Mouse (Mus musculus) MEL (cell line): ENCODE measurements at regions not wholly inside any gene's neighbourhood (a gene's known extent, or its start where the extent isn't known, plus 50 kb on each side); places are given as distances from the start of the nearest gene placed in this dataset.

Experiments
- DNase-seq: peaks from one replicate; pipeline ENCODE4 v3.0.0; 2011; ENCODE audit warnings: low read depth, low spot score
- H3K27ac ChIP-seq: 2 replicates; pipeline ENCODE4 v1.5.1; 2012; ENCODE audit warnings: low read depth, mild to moderate bottlenecking, control low read depth, low read length, moderate library complexity; ENCODE audit not compliant: control insufficient read depth
- H3K27me3 ChIP-seq, 2 experiments: fragments of 150-350 bp in 1 of 2; sonication (generic) in 1 of 2; 2 replicates each; pipeline ENCODE4 v1.6.1; 2012; ENCODE audit warnings: low read length in 2 of 2, mild to moderate bottlenecking in 2 of 2, improper control_type of control experiment in 1 of 2, moderate library complexity in 1 of 2; ENCODE audit not compliant: insufficient read depth in 2 of 2, control insufficient read depth in 1 of 2
- H3K36me3 ChIP-seq, 2 experiments: 2 replicates each; pipeline ENCODE4 v1.6.1; 2012 to 2014; ENCODE audit warnings: low read length in 2 of 2, improper control_type of control experiment in 1 of 2, inconsistent platforms in 1 of 2, mild to moderate bottlenecking in 1 of 2; ENCODE audit not compliant: insufficient read depth in 2 of 2, control insufficient read depth in 1 of 2
- H3K4me1 ChIP-seq, 2 experiments: fragments of 150-350 bp in 1 of 2; sonication (generic) in 1 of 2; 2 replicates each; pipeline ENCODE4 v1.6.1; 2012; ENCODE audit warnings: low read length in 2 of 2, improper control_type of control experiment in 1 of 2, mild to moderate bottlenecking in 1 of 2; ENCODE audit not compliant: insufficient read depth in 2 of 2, control insufficient read depth in 1 of 2
- H3K4me3 ChIP-seq, 2 experiments: fragments of 150-350 bp in 1 of 2; sonication (generic) in 1 of 2; 2 replicates each; pipeline ENCODE4 v1.5.1; 2012; ENCODE audit warnings: low read depth in 2 of 2, low read length in 2 of 2, mild to moderate bottlenecking in 2 of 2, moderate library complexity in 2 of 2, control low read depth in 1 of 2, improper control_type of control experiment in 1 of 2; ENCODE audit not compliant: control insufficient read depth in 1 of 2, insufficient read depth in 1 of 2
- H3K79me2 ChIP-seq: 2 replicates; pipeline ENCODE4 v1.6.1; 2012; ENCODE audit warnings: mild to moderate bottlenecking, low read length, moderate library complexity; ENCODE audit not compliant: control insufficient read depth, poor library complexity, insufficient read depth
- H3K9ac ChIP-seq: 2 replicates; pipeline ENCODE4 v1.6.1; 2012; ENCODE audit warnings: low read depth, mild to moderate bottlenecking, control low read depth, low read length, moderate library complexity; ENCODE audit not compliant: control insufficient read depth, poor library complexity, severe bottlenecking
- H3K9me3 ChIP-seq: fragments of 150-350 bp; sonication (generic); replicated peaks from 2 replicates; pipeline ENCODE4 v1.6.1; 2012; ENCODE audit warnings: mild to moderate bottlenecking, low read length, improper control_type of control experiment, moderate library complexity; ENCODE audit not compliant: insufficient read depth
- BHLHE40 ChIP-seq: IDR thresholded peaks from 2 replicates; pipeline ENCODE4 v1.6.1; 2012; ENCODE audit warnings: low read depth, mild to moderate bottlenecking, inconsistent platforms, low read length, improper control_type of control experiment, borderline replicate concordance
- CHD1 ChIP-seq: IDR thresholded peaks from 2 replicates; pipeline ENCODE4 v1.6.1; 2012; ENCODE audit warnings: low read depth, mild to moderate bottlenecking, inconsistent platforms, low read length, improper control_type of control experiment
- CHD2 ChIP-seq: IDR thresholded peaks from 2 replicates; pipeline ENCODE4 v1.6.1; 2011; ENCODE audit warnings: low read length, improper control_type of control experiment
- CTCF ChIP-seq, 3 experiments: IDR thresholded peaks in 2 of 3; conservative IDR thresholded peaks in 1 of 3; 2 replicates each; pipeline ENCODE4 v1.5.1; 2011 to 2012; ENCODE audit warnings: low read length in 3 of 3, low read depth in 2 of 3, mild to moderate bottlenecking in 2 of 3, improper control_type of control experiment in 1 of 3, inconsistent platforms in 1 of 3, mixed read lengths in 1 of 3, moderate library complexity in 1 of 3; ENCODE audit not compliant: control insufficient read depth in 1 of 3, insufficient read depth in 1 of 3, poor library complexity in 1 of 3, severe bottlenecking in 1 of 3
- E2F4 ChIP-seq: IDR thresholded peaks from 2 replicates; pipeline ENCODE4 v1.6.1; 2011; ENCODE audit warnings: low read depth, low read length, improper control_type of control experiment, borderline replicate concordance
- ETS1 ChIP-seq: IDR thresholded peaks from 2 replicates; pipeline ENCODE4 v1.6.1; 2012; ENCODE audit warnings: low read depth, mild to moderate bottlenecking, inconsistent platforms, low read length, improper control_type of control experiment, moderate library complexity
- GATA1 ChIP-seq: IDR thresholded peaks from 2 replicates; pipeline ENCODE4 v1.6.1; 2011; ENCODE audit warnings: low read depth, low read length, improper control_type of control experiment
- JUND ChIP-seq: IDR thresholded peaks from 2 replicates; pipeline ENCODE4 v1.6.1; 2011; ENCODE audit warnings: low read depth, mild to moderate bottlenecking, improper control_type of control experiment, low read length
- KAT2A ChIP-seq: conservative IDR thresholded peaks from 2 replicates; pipeline ENCODE4 v1.6.1; 2012; ENCODE audit warnings: low read depth, low read length, improper control_type of control experiment, inconsistent platforms
- MAX ChIP-seq: IDR thresholded peaks from 2 replicates; pipeline ENCODE4 v1.6.1; 2011; ENCODE audit warnings: low read length, improper control_type of control experiment
- MAZ ChIP-seq: IDR thresholded peaks from 2 replicates; pipeline ENCODE4 v1.6.1; 2012; ENCODE audit warnings: low read depth, mild to moderate bottlenecking, inconsistent platforms, low read length, improper control_type of control experiment
- MXI1 ChIP-seq: IDR thresholded peaks from 2 replicates; pipeline ENCODE4 v1.6.1; 2011; ENCODE audit warnings: mild to moderate bottlenecking, low read depth, low read length, improper control_type of control experiment
- MYB ChIP-seq: IDR thresholded peaks from 2 replicates; pipeline ENCODE4 v1.6.1; 2011; ENCODE audit warnings: mild to moderate bottlenecking, low read depth, low read length, improper control_type of control experiment
- MYC ChIP-seq: IDR thresholded peaks from 2 replicates; pipeline ENCODE4 v1.6.1; 2011; ENCODE audit warnings: low read depth, mild to moderate bottlenecking, low read length, improper control_type of control experiment, moderate library complexity
- NELFE ChIP-seq: IDR thresholded peaks from 2 replicates; pipeline ENCODE4 v1.6.1; 2011; ENCODE audit warnings: low read depth, low read length, improper control_type of control experiment
- POLR2AphosphoS2 ChIP-seq: IDR thresholded peaks from 2 replicates; pipeline ENCODE4 v1.6.1; 2011; ENCODE audit warnings: low read length, improper control_type of control experiment
- POLR2AphosphoS5 ChIP-seq: IDR thresholded peaks from 2 replicates; pipeline ENCODE4 v1.6.1; 2012; ENCODE audit warnings: low read depth, borderline replicate concordance, mild to moderate bottlenecking, inconsistent platforms, low read length, moderate library complexity, mixed read lengths
- RCOR1 ChIP-seq: IDR thresholded peaks from 2 replicates; pipeline ENCODE4 v1.6.1; 2012; ENCODE audit warnings: low read depth, mild to moderate bottlenecking, inconsistent platforms, low read length, improper control_type of control experiment
- TAL1 ChIP-seq: IDR thresholded peaks from 2 replicates; pipeline ENCODE4 v1.6.1; 2012; ENCODE audit warnings: mild to moderate bottlenecking, inconsistent platforms, low read length, moderate library complexity, mixed read lengths
- TBP ChIP-seq: IDR thresholded peaks from 2 replicates; pipeline ENCODE4 v1.8.0; 2011; ENCODE audit warnings: low read depth, low read length, improper control_type of control experiment
- TCF12 ChIP-seq: IDR thresholded peaks from 2 replicates; pipeline ENCODE4 v1.6.1; 2014; ENCODE audit warnings: low read depth, mild to moderate bottlenecking, inconsistent platforms, low read length, improper control_type of control experiment, moderate library complexity
- USF1 ChIP-seq: IDR thresholded peaks from 2 replicates; pipeline ENCODE4 v1.6.1; 2014; ENCODE audit warnings: low read depth, mild to moderate bottlenecking, inconsistent platforms, low read length, improper control_type of control experiment, moderate library complexity
- USF2 ChIP-seq, 2 experiments: IDR thresholded peaks; 2 replicates each; pipeline ENCODE4 v1.6.1; 2011 to 2012; ENCODE audit warnings: improper control_type of control experiment in 2 of 2, low read length in 2 of 2, borderline replicate concordance in 1 of 2, inconsistent platforms in 1 of 2, low read depth in 1 of 2, mild to moderate bottlenecking in 1 of 2; ENCODE audit not compliant: insufficient read depth in 1 of 2
- ZC3H11A ChIP-seq: IDR thresholded peaks from 2 replicates; pipeline ENCODE4 v1.6.1; 2012; ENCODE audit warnings: low read depth, mild to moderate bottlenecking, inconsistent platforms, low read length, improper control_type of control experiment
- ZKSCAN1 ChIP-seq: IDR thresholded peaks from 2 replicates; pipeline ENCODE4 v1.6.1; 2012; ENCODE audit warnings: low read depth, mild to moderate bottlenecking, inconsistent platforms, low read length, improper control_type of control experiment, moderate library complexity
- ZMIZ1 ChIP-seq: IDR thresholded peaks from 2 replicates; pipeline ENCODE4 v1.6.1; 2012; ENCODE audit warnings: low read depth, mild to moderate bottlenecking, inconsistent platforms, low read length, improper control_type of control experiment, moderate library complexity
- ZNF384 ChIP-seq: IDR thresholded peaks from 2 replicates; pipeline ENCODE4 v1.6.1; 2012; ENCODE audit warnings: low read depth, mild to moderate bottlenecking, inconsistent platforms, low read length, improper control_type of control experiment

DNA sequence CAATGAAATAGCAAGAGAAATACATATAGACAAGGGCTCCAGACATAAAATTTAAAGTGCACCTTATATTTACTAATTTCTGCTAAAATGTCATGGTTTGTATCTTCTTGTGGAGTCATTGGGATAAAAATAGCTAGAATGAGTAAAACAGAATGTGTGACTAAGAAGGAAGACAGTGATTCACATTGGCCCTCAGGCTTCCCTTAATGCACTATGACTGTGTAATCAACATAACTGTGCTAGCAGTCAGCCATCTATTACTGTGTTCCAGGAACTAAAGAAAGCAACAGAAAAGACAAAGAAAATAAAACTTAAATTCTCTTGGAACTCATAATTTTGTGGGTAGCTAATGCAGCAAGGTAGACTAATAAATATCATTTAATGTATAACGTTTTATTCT lies 555.5 kb upstream of the Lrfn5 start:
- TF ChIP-seq MYB (no peak), E2F4 (no peak), MXI1 (no peak), CHD2 (no peak), JUND (no peak), USF1 (no peak), BHLHE40 (no peak), TCF12 (no peak), POLR2AphosphoS5 (no peak), CHD1 (no peak), POLR2AphosphoS2 (no peak), GATA1 (no peak), ZC3H11A (no peak), ETS1 (no peak), TAL1 (no peak), CTCF (IDR thresholded peaks at IDR 0.05 in 2 of 3, conservative IDR thresholded peaks at IDR 0.05 in 1 of 3; ENCODE audit: control insufficient read depth in 1 of 3, insufficient read depth in 1 of 3, low read depth in 2 of 3, low read length in 3 of 3, poor library complexity in 1 of 3, severe bottlenecking in 1 of 3) (no peak), KAT2A (no peak), TBP (no peak), RCOR1 (no peak)
- H3K4me3 ChIP-seq: no peak overlapping the region
- H3K9ac ChIP-seq: no peak overlapping the region
- H3K79me2 ChIP-seq: no peaks in the 10 kb centered on the region
- no peaks in the 10 kb centered on the region for H3K4me1 ChIP-seq
- no peaks in the 10 kb centered on the region for H3K9me3 ChIP-seq
- no peak for DNase-seq
- H3K36me3 ChIP-seq: no peaks in the 10 kb centered on the region
- no peak overlapping the region for H3K27ac ChIP-seq
- H3K27me3 ChIP-seq: no peaks in the 10 kb centered on the region

DNA sequence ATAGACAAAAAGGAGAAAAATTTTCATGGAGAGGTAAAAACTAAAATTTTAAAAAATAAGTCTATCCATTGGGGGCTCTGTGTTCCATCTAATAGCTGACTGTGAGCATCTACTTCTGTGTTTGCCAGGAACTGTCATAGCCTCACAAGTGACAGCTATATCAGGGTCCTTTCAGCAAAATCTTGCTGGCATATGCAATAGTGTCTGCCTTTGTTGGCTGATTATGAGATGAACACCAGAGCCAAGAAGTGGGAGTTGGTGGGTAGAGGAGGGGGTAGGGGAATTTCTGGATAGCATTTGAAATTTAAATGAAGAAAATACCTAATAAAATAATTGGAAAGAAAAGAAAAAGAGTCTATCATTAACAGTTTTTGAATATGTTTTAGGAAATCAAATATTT lies 544.5 kb upstream of the Lrfn5 start:
- H3K27me3 ChIP-seq: no peaks in the 10 kb centered on the region
- H3K27ac ChIP-seq: no peak overlapping the region
- H3K79me2 ChIP-seq: no peaks in the 10 kb centered on the region
- no peaks in the 10 kb centered on the region for H3K4me1 ChIP-seq
- H3K9me3 ChIP-seq: no peaks in the 10 kb centered on the region
- TF ChIP-seq NELFE (no peak), ZKSCAN1 (no peak), ZNF384 (no peak), E2F4 (no peak), TBP (no peak), MAX (no peak), MYC (no peak), CHD2 (no peak), GATA1 (no peak), CTCF (IDR thresholded peaks at IDR 0.05 in 2 of 3, conservative IDR thresholded peaks at IDR 0.05 in 1 of 3; ENCODE audit: control insufficient read depth in 1 of 3, insufficient read depth in 1 of 3, low read depth in 2 of 3, low read length in 3 of 3, poor library complexity in 1 of 3, severe bottlenecking in 1 of 3) (no peak), MYB (no peak), MAZ (no peak), ETS1 (no peak), POLR2AphosphoS5 (no peak), MXI1 (no peak), RCOR1 (no peak), CHD1 (no peak), ZMIZ1 (no peak), USF2 (IDR thresholded peaks at IDR 0.05; ENCODE audit: borderline replicate concordance in 1 of 2, insufficient read depth in 1 of 2, low read depth in 1 of 2, low read length in 2 of 2) (no peak)
- DNase-seq: no peak
- H3K36me3 ChIP-seq: no peaks in the 10 kb centered on the region
- H3K9ac ChIP-seq: no peak overlapping the region
- no peak overlapping the region for H3K4me3 ChIP-seq
